Mouse (Mus musculus) spleen, adult 12 weeks (tissue): ENCODE data around the gene Fbln7.

Experiments
- DNase-seq: peaks from one replicate; pipeline ENCODE4 v3.0.0; 2022; ENCODE audit warnings: low spot score

Fbln7 gene

DNA sequence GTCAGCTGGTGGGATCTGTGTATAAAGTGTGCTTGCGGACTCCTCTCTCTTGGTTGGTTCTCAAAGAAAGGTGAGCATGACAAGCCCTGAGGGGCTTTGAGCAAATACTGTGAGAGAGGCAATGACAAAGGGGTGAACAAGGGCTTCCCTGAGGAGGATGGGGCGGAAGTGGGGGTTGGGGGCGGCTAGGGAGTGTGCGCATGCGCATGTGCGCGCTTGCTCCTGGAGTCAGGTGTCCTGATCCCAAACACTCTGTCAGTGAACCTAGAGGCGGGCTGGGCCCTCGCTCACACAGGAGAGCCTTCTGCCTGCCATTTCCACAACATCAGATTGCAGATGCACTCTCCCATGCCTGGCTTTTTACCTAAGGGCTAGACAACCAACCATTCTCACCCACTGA, 9.5 kb downstream of the Fbln7 start:
- no peak for DNase-seq

DNA sequence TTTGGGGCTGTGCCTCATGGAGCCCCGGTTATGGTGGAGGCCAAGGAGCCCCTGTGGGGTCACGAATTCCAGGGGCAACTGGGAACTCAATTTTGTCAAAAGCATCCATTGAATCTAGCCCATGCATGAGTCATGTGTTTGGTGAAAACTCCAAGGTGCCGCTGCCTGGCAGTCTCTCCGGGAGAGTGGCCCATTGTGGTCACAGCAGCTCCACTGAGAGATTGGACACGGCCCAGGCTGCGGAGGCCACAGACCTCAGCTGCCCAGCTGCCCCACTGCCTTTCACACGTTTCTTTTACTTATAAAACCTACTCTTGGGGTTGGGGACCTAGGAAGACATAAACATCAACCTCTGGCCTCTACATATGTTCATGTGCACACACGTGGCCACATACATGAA, 12.7 kb downstream of the Fbln7 start:
- DNase-seq, result no peak

DNA sequence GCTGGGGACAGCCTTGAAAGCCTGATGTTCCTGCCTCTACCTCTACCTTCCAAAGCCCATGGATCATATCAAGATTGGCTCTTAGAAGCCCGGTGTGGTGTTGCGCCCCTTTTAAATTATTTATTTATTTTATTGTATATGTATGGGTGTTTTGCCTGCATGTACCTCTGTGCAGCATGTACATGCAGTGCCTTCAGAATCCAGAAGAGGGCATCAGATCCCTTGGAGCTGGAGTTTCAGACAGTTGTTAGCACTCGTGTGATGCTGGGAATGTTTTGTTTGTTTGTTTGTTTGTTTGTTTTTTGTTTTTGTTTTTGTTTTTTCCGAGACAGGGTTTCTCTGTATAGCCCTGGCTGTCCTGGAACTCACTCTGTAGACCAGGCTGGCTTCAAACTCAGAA, 18.5 kb downstream of the Fbln7 start:
- DNase-seq, result no peak

DNA sequence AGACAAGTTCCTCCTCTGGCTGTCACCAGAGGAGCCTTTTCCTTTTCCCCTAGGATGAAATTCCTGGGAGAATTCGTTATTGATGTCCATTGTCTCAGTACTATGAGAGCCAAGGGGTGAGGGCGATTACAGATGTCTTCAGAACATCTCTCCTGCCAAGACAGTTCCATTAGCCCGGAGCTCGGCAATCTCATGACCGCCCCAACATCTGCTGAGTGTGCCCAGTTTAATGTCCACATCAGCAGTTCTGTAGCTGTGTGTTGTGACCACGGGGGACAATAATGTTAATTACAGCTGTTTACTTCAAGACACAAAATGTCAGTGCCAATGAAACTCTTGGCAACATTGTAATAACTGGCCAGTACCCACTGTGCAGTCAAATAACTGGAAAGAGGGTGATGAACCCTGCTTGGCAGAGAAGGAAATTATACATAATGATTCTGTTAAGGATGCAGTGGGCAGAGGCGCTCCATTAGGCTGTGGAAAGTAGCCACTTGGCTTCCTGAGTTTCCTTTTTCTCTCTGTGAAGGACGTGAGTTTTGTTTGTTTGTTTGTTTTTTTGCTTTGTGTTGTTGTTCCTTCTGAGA, 22.5 kb downstream of the Fbln7 start:
- DNase-seq, result no peak

DNA sequence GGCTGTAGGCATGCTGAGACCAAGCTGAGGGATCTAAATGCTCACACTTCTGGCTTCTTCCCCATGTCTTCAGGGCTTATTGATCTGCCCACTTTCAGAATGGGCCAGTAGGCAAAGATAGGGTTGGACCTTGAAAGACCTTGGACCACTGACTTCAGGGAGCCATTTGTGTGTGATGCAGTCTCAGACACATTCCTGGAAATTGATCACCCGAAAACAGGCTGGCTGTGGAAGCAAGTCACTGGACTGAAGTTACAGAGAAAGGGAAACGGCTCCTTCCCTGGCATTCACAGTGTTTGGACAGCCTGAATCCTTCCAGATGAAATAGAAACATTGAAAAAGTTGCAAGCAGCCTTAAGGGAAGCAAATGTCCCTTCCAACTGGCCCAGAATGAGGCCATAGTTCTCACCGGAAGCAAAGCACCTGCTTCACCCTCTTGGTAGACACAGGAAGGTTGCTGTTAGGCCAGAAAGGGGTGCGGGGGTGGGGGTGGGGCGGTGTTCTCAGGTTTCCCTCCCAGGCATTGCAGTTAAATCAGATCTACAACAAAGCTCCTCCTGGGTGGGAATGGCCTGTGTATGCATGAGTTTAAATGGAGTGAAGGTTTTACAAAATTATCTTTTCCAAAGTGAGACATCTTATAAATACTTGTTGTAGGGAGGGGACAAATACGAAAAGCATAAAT, 25.2 kb downstream of the Fbln7 start:
- no peak for DNase-seq

DNA sequence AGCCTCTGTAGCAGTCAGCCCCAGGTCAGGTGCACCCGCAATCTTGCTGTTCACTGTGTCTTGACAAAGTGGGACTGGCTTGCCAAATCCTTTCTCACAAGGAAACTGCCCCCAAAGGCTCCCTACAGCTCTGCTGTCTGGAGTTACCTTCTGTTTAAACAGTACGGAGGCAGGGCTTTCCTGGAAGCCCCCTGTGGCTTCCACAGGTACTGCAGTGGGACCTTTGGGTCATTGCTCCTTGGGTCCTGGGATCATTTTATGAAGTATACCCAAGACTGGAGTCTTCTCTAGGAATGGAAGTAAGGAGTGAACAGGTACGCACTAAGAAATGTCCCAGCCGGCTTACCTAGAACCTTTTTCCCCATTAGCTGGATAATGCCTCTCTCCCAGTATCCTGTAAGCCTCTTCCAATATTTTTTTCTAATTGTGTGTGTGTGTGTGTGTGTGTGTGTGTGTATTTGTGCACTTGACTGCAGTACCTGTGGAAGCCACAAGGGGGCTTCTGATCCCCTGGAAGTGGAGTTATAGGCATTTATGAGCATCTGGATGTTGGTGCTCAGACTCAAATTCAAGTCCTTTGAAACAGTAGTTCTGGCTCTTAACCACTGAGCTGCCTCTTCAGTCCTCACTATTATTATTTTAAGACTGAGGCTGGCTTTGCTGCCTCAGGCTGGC, 28.0 kb downstream of the Fbln7 start:
- DNase-seq, result no peak

DNA sequence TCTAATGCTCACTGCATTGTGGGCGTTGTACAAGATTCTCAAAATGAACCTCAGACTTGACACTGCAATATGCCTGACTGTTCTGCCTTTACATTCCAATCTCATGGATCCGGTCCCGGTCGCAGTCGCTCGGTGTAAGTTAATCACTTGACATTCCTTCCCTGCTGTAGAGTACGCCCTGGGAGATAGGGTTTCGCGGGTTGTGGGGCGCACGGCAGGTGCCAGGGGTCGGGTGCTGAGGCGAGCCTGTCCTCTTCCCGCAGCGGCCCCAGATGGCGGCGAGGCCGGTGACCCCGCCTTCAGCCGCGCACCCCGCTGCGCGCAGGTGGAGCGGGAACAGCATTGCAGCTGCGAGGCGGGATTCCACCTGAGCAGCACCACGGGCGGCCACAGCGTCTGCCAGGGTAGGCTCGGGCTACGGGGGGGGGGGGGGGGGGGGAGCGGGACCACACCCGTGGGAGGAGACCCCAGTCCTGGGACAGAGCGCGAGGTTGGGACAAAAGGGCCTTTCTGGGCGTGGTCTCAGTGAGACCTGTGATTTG, 29.5 kb downstream of the Fbln7 start:
- no peak for DNase-seq

DNA sequence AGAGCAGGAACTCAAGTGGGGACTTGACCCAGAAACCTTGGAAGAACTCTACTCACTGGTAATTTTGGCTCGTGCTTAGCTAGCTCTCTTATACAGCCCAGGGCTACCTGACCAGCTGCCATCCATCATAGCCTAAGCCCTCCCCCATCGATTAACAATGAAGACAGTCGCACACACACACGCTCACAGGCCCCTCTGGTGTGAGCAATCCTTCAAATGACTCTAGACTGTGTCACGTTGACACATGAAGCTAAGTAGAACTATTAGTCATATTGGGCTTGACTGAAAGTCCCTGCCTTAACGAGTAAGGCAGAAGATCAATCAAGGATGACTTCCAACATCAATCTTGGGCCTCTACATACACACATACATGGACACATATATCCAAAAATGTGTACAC, 40.1 kb downstream of the Fbln7 start:
- DNase-seq, result no peak

DNA sequence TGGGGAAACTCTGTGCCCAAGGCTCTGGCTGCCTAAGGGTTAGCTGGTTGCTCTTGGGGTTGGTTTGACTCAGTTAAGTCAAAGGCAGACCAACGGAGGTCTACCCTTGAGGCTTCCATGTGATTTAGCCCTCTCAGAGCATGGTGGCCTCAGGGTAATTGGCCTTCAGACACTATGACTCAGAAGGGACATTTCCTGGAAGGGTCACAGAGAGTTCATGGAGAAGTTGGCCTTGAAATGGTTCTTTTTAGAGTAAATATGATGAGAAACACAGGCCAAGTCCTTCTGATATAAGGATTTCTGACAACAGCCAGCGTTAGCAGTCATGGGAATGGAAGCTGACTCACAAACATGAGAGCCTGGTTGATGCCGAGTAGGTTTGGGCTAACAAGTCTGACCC, 40.9 kb downstream of the Fbln7 start:
- DNase-seq, result no peak

DNA sequence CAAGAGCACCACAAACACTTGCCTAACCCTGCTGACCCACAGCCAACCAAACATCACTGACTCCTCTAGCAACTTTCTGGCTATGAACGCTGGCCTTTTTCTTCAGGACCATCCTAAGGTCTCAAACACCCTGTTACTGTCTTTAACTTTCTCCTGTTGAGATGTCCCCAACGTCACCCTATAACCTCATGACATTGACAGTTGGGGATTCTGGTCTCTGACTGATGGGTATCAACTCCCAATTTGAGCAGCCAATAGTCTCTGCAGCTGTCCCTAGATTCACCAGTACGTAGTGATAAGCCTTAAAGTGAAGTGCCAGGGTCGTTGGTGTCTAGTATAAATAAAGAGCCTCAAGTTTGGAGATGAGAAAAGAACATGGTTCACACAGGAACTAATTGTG, 52.2 kb downstream of the Fbln7 start:
- DNase-seq, result no peak

DNA sequence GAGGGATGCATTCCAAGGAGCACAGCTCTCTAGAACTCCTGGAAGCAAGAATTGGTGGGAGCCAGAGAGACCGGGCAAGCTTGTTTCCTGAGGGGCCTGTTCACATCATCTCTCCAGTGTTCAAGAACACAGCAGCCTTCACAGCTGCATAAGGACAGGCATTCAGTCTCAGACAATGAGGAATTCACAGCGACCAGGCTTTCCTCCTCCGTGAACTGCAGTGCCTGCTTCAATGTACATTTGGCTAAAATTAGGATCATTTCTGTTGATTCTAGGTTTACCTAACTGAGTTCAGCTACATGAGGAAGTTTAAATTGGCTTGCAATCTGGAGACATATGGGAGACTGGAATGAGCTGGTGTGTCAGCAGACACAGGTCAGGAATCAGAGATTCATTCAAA, 53.7 kb downstream of the Fbln7 start:
- no peak for DNase-seq

DNA sequence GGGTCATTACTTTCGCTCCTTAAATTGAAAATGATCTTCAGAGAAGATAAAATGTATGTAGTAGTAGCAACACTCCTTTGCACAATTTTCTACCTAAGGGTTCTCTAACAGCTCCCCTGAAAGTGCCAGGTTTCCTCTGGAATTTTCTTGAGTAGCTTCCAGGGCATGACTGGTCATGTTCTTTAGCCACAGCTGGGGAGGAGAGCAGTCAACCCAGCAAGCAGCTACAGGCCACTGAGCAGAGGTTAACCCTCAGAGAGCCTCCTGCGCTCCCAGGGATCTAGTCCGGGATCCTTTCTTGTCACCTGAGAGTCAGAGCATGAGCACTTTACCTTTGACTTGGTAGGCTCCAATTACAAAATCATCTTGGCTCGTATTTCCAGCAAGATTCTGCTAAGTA, 62.0 kb downstream of the Fbln7 start:
- DNase-seq, result no peak

DNA sequence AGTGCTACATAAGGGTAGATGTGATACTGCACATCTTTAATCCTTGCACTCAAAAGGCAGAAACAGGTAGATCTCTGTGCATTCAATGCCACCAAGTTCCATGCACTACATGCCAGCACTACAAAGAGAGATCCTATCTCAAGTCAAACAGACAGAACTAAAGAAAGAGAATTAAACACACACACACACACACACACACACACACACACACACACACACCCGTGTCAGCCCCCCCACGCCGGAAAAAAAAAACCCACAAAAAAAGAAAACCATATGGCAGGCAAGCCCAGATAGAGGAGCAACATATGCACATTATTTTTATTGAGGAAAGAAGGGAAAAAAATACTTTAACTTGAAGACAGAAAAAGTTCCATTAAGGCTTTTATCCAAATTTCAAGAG, 65.7 kb downstream of the Fbln7 start:
- no peak for DNase-seq

DNA sequence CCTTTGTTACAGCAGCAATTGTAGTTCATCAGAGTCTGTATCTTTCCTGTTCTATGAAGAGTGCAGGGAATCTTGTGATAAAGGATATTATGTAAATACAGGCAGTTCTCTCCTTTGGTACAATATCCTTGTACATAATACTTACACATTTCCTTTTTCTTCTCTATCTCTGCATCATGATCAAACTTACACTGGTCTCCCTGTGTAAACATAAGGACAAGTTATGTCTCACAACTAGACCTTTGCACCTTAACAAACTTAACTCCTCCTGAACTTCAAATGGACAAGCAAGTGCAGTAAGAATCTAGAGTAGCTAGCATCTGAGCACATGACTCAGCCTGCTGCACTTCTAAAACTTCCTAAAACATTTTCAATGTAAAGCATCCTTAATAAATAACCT, 67.9 kb downstream of the Fbln7 start:
- DNase-seq, result no peak

DNA sequence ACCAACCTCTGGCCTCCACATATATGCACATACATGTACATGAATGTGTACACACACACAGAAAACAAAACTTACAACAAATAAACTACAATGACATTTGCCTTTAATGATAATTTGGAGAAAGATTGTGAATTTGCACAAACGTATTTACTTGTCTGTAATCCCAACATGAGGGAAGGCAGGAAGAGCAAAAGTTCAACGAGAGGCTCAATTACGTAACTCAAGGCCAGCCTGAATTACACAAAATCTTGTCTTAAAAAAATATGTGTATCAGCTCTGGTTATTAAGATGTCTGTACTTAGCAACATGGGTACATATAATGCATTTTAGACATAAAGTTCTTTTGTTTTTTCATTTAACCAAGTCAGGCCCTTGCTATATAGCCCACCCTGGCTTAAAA, 73.5 kb downstream of the Fbln7 start:
- no peak for DNase-seq

DNA sequence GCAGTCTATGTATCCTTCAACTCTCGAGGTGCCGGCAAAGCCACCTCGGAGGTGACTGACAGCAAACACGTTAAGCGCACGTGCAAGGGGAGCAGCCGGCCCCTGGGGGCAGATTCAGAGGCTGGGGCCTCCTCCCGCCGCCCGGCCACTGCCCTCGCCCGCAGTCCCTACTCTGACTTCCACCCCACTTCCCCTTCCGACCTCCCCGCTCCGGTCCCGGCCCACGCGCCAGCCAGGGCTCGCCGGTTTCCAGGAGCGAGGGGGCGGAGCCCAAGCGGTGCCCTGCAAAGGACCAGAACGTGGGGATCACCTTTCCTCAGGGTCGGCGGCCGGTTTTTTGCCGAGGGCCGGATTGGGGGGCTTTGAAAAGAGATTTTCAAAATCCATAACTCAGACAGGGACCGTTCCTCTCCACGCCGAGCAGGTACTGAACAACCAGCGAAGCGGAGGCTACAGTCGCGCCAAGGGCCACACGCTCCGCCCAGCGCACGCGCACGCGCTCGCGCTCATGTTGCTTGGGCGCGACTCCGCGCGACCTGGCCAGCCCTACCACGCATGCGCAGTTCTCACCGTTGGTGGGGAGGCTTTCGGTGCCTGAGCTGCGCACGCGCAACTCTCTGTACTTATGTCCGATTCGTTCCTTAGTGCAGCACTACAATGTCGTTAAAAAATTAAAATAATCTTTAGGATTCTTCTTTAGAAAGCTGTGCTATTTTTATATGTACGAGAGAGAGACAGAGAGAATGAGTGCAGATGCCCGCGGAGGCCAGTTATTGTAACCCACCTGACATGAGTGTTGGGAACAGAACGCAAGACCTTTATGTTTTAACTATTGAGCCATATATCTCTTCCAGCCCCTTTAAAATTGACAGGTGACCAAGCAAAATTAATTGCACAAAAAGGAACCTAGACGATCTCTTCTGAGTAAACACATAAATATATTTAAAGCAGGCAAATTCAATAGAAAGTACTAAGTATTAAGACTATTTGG, 81.1 kb downstream of the Fbln7 start, which contains the start of gene Zc3h8:
TSS of gene Zc3h8 (minus strand) at position 540 of the 991 bp plus-strand sequence.
- peak; percentile 96 for DNase-seq
